Mouse (Mus musculus): ENCODE results near the gene Gm8298. TPM values are rescaled to one million over a fixed set of nuclear protein-coding genes. Genes with fewer than 3 reads are reported as not detected.
"Not testable (repeated sequence)": the region's sequence is repeated elsewhere in the genome, so short reads cannot be mapped to it uniquely, and the experiment has no call there.

Gene Gm8298
- total RNA-seq (2021) = not detected

DNA sequence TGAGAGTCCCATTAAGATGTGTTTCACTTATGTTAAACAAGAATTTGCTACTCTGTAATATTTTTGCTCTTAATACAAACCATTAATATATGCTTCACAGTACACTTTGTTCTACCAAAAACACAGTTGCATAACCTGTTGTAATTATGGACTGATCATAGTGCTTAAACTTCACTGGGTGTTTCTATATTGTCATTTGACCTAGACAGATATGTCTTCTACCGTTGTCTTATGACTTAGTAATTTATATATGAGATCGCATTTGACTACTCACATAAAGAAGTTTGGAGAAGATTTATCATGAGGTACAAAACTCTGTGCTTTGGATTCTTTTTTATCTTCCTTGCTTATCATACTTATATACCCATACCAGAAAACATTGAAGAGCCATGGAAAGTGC, at the start of gene Gm8298:
Gene Gm8298, plus strand, starts transcription at position 301 of the 400 bp plus-strand sequence.
- intact Hi-C loops (cut with DNase I) = no loop called here
- DNase-seq (ENCODE audit: low spot score in 2 of 2) = no peak

DNA sequence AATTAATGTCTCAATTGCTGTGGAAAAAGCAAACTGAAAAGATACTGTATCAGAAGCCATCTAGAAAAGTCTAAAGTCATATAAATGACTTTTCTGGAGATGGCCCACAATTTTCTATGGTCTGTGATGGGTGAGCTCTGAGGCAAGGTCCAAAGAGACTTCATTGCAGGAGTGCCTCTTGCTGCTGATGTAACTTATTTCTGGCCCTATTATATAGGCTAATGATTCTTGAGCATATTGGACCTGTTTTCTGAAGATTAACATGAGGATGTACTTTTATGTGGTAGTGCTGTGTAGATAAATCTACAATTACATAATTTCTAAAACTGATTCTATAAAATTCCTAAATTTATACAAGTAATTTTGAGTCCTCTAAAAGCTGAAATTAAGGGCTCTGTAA, 47.7 kb upstream of the Gm8298 start:
- intact Hi-C loops (cut with DNase I) = no loop called here
- no peak for DNase-seq (ENCODE audit: low spot score in 2 of 2)

DNA sequence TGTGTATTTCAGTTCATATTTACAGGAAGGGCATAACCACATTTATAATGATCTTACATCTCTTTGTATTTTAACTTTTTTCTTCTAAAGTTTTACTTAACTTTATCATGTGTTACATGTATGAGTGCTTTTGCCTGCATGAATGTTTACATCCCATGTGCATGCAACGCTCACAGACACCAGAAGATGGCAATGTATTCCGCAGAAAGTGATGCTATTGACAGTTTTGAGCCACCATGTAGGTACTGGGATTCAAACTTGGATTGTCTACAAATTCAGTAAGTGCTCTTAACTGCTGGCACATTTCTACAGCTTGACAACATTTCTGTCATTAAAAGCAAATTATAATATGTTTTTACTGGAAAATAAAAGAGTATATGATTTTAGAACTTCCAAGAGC, 9.9 kb downstream of the Gm8298 start:
- peak; percentile 8 to 43 for DNase-seq (ENCODE audit: low spot score in 2 of 2)
- intact Hi-C loops (cut with DNase I) = loop anchor here (2.0 to 10.0 kb wide), 3 partner anchors 182 to 744 kb away; no protein-coding TSS in a partner anchor

DNA sequence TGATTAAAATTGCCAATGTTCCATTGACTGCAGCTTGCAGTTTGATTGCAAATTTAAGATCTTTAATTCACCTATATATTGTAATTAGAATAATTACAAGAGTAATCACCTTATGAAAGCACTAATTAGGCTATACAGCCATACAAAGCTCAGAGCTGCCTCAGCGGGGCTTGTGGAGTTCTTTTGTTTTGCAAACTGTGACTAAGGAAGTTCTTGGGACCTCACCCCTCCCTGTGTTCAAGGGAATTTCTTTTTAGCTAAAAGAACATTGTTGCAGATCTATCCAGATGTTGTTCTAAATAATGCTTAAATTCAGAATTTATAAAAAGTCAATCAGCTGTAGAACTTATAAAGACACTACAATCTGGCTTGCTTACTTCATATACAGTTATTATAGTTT, 16.8 kb downstream of the Gm8298 start:
- not testable (repeated sequence) for DNase-seq (ENCODE audit: low spot score in 2 of 2)
- intact Hi-C loops (cut with DNase I) = loop anchor here (10.0 kb wide), 1 partner anchor 737 kb away; no protein-coding TSS in a partner anchor

DNA sequence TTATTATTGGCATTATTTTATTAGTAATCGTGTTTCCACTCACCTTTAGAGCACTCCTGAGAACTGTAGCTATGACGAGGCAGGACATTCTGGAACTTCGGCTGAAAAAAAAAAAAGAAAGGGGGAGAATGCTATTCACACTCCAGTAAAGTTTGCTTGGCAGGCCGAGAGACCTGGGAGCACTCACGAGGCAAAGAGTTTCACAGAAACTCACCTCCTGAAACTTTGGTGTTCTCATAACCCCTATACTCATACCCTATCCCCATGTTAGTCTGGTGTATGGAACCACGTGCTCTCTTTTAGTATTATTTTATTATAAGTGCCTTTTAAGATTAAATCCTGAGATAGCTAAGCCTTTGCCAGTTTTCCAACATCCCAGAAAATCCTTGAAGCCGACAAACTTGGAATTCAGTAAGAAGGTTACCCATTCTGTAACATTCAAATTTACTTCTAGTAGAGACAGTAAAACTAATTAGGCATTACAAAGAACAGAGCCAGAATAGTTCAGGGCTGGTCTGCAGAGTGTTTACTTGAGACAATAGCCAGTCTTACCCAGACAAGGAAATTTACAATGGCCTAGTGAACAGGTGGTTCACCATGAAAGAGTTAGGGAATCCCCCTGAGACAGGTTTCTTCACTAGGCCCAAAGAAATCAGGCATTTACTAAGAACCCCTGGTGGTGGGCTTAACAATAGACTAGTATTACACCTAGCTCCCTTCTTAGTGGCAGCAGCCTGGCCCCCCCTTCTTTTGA, 19.1 kb downstream of the Gm8298 start:
- DNase-seq (ENCODE audit: low spot score in 2 of 2) = not testable (repeated sequence)
- intact Hi-C loops (cut with DNase I) = loop anchor here (10.0 kb wide), 1 partner anchor 735 kb away; no protein-coding TSS in a partner anchor

DNA sequence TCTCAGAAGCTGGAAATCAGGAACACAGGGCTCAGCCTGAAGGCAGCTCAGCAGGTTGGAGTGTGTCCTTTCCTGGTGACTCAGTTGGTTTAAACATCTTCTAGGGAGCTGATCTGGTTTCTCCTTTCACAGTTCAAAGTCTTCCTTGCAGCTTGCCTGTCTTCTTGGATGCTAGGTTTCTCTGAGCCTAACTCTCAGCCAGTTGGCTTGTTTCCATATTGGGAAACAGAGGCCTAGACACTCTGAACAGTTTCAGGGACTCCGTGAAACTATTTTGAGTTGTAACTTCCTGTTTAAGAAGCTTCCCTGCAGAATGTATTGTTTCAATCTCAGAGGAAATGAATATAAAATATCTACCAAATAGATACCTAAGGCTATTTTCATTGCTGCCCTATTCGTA, 32.4 kb downstream of the Gm8298 start:
- no peak for DNase-seq (ENCODE audit: low spot score in 2 of 2)
- intact Hi-C loops (cut with DNase I) = no loop called here

DNA sequence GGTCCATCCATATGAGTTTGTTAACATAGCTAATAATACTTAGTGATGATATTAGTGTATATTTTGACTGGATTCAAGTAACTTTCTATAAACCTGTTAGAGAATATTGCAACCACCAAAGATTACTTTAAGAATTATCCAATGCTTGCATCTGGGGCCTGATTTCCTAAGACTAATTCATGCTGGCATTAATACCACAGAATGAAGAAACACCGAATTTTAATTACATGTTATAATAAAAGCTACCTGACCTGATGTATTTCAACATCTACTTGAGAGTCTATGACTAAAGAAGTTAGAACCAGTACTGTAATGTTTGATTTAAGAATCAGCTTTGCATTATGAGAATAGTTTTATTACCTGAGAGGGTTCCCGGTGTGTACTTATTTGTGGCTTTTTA, 64.1 kb downstream of the Gm8298 start, which contains the start of gene C130079G13Rik:
Gene C130079G13Rik, plus strand, starts transcription at position 301 of the 400 bp plus-strand sequence.
- DNase-seq (ENCODE audit: low spot score in 2 of 2) = no peak
- intact Hi-C loops (cut with DNase I) = no loop called here

Other genes starting within 250 kb of the Gm8298 start
- gene Gm5538, start 131.3 kb upstream of the Gm8298 start, total RNA-seq (2021) = not detected
- gene C130079G13Rik, start 64.2 kb downstream of the Gm8298 start, total RNA-seq (2021) = not detected
- gene Aadacl2, start 145.7 kb downstream of the Gm8298 start, total RNA-seq (2021) = not detected
- gene Aadac, start 164.7 kb downstream of the Gm8298 start, total RNA-seq (2021) = not detected
- gene Sucnr1, start 220.8 kb downstream of the Gm8298 start, total RNA-seq (2021) = not detected